Mouse (Mus musculus): ENCODE results near the gene Ambp. TPM values are rescaled to one million over a fixed set of nuclear protein-coding genes. Genes with fewer than 3 reads are reported as not detected.

Ambp gene
- not detected in 2 replicates for polyA plus RNA-seq (2011; ENCODE audit: insufficient read depth, insufficient read length, low read depth, missing spikeins)

DNA sequence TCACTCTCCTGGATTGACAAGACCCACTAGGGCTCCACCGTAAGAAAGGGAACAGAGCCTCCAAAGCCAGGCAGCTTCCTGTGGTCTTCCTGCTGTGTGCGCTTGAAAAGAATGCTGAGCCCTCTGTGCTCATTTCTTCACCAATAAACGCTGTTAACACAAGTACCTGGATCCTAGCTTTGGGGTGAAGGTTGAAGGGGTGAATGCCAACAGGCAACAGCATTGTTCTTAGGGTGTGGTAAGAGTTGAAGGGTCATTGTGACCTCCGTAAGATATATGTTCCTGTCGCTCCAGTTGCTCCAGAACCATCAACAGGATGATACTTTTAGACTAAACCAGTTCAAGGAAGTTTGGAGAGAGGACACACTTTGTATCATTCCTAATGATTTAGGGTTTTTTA lies at the start of gene Ambp:
Gene Ambp, minus strand, starts transcription at position 101 of the 400 bp plus-strand sequence.
- Histone ChIP-seq H3K27me3 (ENCODE audit: control insufficient read depth, insufficient read depth, low read length, poor library complexity, severe bottlenecking) (no peaks in the 10 kb centered on the region), H3K36me3 (ENCODE audit: control insufficient read depth, insufficient read depth, low read length, poor library complexity, severe bottlenecking) (no peaks in the 10 kb centered on the region), H3K27ac (ENCODE audit: insufficient read depth, low read length) (no peak within 1 kb of the TSS), H3K9ac (ENCODE audit: low read depth, poor library complexity, severe bottlenecking) (no peak within 1 kb of the TSS), H3K4me3 (ENCODE audit: low read depth, low read length) (no peak within 1 kb of the TSS), H3K9me3 (replicated peaks; ENCODE audit: control insufficient read depth, insufficient read depth, low read length, poor library complexity, severe bottlenecking) (no peaks in the 10 kb centered on the region), H3K4me1 (ENCODE audit: control insufficient read depth, insufficient read depth, low read length) (no peaks in the 10 kb centered on the region)
- TF ChIP-seq CTCF (IDR thresholded peaks at IDR 0.05; ENCODE audit: low read depth, low read length) (no peak), POLR2A (IDR thresholded peaks at IDR 0.05; ENCODE audit: insufficient read depth, low read length) (no peak), EP300 (IDR thresholded peaks at IDR 0.05; ENCODE audit: insufficient read depth, low read depth, low read length) (no peak)

DNA sequence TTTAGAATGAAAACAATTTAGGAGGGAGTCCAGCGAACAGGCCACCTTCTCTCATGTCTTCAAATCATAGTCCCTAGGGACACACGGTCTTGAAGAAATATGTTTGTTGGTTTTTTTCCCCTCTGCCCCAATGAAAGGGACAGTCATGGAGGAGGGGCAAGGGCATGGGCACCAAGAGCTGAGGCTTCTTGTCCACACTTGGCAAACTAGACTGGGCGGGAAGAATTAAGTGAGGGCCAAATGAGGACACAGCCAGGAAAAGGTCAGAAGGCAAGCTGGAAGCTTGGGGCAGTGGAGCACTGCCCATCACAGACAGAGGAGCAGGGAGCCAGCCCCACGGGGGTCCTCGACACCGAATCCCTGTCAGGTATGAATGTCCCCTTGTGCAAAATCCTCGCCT lies 49.3 kb upstream of the Ambp start:
- Histone ChIP-seq H3K4me1 (ENCODE audit: control insufficient read depth, insufficient read depth, low read length) (no peaks in the 10 kb centered on the region), H3K27me3 (ENCODE audit: control insufficient read depth, insufficient read depth, low read length, poor library complexity, severe bottlenecking) (no peaks in the 10 kb centered on the region), H3K9me3 (replicated peaks; ENCODE audit: control insufficient read depth, insufficient read depth, low read length, poor library complexity, severe bottlenecking) (no peaks in the 10 kb centered on the region), H3K27ac (ENCODE audit: insufficient read depth, low read length) (no peak overlapping the region), H3K9ac (ENCODE audit: low read depth, poor library complexity, severe bottlenecking) (no peak overlapping the region), H3K4me3 (ENCODE audit: low read depth, low read length) (no peak overlapping the region), H3K36me3 (ENCODE audit: control insufficient read depth, insufficient read depth, low read length, poor library complexity, severe bottlenecking) (no peaks in the 10 kb centered on the region)
- TF ChIP-seq CTCF (IDR thresholded peaks at IDR 0.05; ENCODE audit: low read depth, low read length) (no peak), POLR2A (IDR thresholded peaks at IDR 0.05; ENCODE audit: insufficient read depth, low read length) (no peak), EP300 (IDR thresholded peaks at IDR 0.05; ENCODE audit: insufficient read depth, low read depth, low read length) (no peak)

DNA sequence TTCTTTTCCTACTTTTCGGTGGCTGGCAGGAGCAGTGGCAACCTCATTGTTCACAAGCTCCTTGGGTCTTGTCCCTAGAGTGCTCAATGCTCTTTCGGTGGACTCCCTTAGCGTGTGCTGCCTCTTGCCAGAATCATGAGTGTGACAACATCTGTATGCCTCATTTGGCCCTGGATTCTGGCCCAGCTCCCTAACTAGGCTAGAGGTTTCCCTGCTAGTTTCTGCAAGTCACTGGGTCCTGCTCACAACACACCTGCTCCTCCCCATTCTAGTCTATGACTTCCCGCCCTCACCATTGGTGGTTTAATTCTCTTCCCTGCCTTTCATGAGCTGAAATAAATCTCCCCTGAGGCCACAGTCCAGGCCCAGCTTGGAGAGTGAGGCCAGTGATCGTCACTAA lies 44.8 kb upstream of the Ambp start:
- TF ChIP-seq CTCF (IDR thresholded peaks at IDR 0.05; ENCODE audit: low read depth, low read length) (no peak), EP300 (IDR thresholded peaks at IDR 0.05; ENCODE audit: insufficient read depth, low read depth, low read length) (no peak), POLR2A (IDR thresholded peaks at IDR 0.05; ENCODE audit: insufficient read depth, low read length) (no peak)

DNA sequence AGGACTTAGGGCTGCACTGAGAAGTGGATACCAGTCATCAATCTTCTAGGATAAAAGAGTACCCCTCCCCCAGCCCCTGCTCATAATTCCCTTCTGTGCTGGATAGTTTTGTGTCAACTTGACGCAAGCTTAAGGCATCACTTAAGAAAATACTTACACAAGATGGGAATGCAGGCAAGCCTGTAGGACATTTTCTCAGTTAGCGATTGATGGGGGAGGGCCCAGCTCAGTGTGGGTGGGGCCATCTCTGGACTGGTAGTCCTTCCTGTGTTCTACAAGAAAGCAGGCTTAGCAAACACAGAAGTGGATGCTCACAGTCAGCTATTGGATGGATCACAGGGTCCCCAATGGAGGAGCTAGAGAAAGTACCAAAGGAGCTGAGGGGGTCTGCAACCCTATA lies 39.8 kb upstream of the Ambp start:
- Histone ChIP-seq H3K4me1 (ENCODE audit: control insufficient read depth, insufficient read depth, low read length) (no peaks in the 10 kb centered on the region), H3K9me3 (replicated peaks; ENCODE audit: control insufficient read depth, insufficient read depth, low read length, poor library complexity, severe bottlenecking) (no peaks in the 10 kb centered on the region), H3K27me3 (ENCODE audit: control insufficient read depth, insufficient read depth, low read length, poor library complexity, severe bottlenecking) (no peaks in the 10 kb centered on the region), H3K36me3 (ENCODE audit: control insufficient read depth, insufficient read depth, low read length, poor library complexity, severe bottlenecking) (no peaks in the 10 kb centered on the region), H3K4me3 (ENCODE audit: low read depth, low read length) (no peak overlapping the region), H3K27ac (ENCODE audit: insufficient read depth, low read length) (no peak overlapping the region), H3K9ac (ENCODE audit: low read depth, poor library complexity, severe bottlenecking) (no peak overlapping the region)
- TF ChIP-seq EP300 (IDR thresholded peaks at IDR 0.05; ENCODE audit: insufficient read depth, low read depth, low read length), result no peak
- TF ChIP-seq POLR2A (IDR thresholded peaks at IDR 0.05; ENCODE audit: insufficient read depth, low read length), result no peak
- no peak for TF ChIP-seq CTCF (IDR thresholded peaks at IDR 0.05; ENCODE audit: low read depth, low read length)

More for the DNA sequence above, 44.8 kb upstream of the Ambp start:
- Histone ChIP-seq H3K27ac (ENCODE audit: insufficient read depth, low read length) (no peak overlapping the region), H3K4me3 (ENCODE audit: low read depth, low read length) (no peak overlapping the region), H3K27me3 (ENCODE audit: control insufficient read depth, insufficient read depth, low read length, poor library complexity, severe bottlenecking) (no peaks in the 10 kb centered on the region), H3K36me3 (ENCODE audit: control insufficient read depth, insufficient read depth, low read length, poor library complexity, severe bottlenecking) (no peaks in the 10 kb centered on the region), H3K9me3 (replicated peaks; ENCODE audit: control insufficient read depth, insufficient read depth, low read length, poor library complexity, severe bottlenecking) (no peaks in the 10 kb centered on the region), H3K4me1 (ENCODE audit: control insufficient read depth, insufficient read depth, low read length) (no peaks in the 10 kb centered on the region), H3K9ac (ENCODE audit: low read depth, poor library complexity, severe bottlenecking) (no peak overlapping the region)

DNA sequence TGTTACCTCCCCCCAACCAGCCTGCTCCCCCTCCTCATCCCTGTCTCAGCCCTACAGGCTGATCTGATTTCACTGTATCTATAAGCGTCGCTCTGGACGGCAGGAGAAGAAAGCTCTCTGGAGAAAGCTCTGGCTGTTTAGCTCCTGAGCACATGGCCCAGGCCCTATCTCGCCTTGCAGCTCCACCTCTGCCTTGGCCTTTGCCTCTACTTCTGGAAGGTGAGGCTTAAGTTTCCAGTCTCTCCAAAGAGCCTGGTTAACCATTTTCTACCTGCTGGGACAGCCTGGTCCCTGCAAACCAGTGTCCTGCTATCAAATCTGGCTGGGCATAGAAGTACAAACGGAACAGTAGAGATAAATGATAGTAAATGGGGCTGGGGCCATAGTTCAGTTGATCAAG lies 37.0 kb upstream of the Ambp start:
- H3K36me3 ChIP-seq (ENCODE audit: control insufficient read depth, insufficient read depth, low read length, poor library complexity, severe bottlenecking), result no peaks in the 10 kb centered on the region
- no peak overlapping the region for H3K4me3 ChIP-seq (ENCODE audit: low read depth, low read length)
- H3K9me3 ChIP-seq (replicated peaks; ENCODE audit: control insufficient read depth, insufficient read depth, low read length, poor library complexity, severe bottlenecking), result no peaks in the 10 kb centered on the region
- no peaks in the 10 kb centered on the region for H3K27me3 ChIP-seq (ENCODE audit: control insufficient read depth, insufficient read depth, low read length, poor library complexity, severe bottlenecking)
- H3K9ac ChIP-seq (ENCODE audit: low read depth, poor library complexity, severe bottlenecking), result no peak overlapping the region
- no peak overlapping the region for H3K27ac ChIP-seq (ENCODE audit: insufficient read depth, low read length)
- H3K4me1 ChIP-seq (ENCODE audit: control insufficient read depth, insufficient read depth, low read length), result no peaks in the 10 kb centered on the region
- TF ChIP-seq EP300 (IDR thresholded peaks at IDR 0.05; ENCODE audit: insufficient read depth, low read depth, low read length), result no peak
- no peak for TF ChIP-seq POLR2A (IDR thresholded peaks at IDR 0.05; ENCODE audit: insufficient read depth, low read length)
- TF ChIP-seq CTCF (IDR thresholded peaks at IDR 0.05; ENCODE audit: low read depth, low read length), result no peak

DNA sequence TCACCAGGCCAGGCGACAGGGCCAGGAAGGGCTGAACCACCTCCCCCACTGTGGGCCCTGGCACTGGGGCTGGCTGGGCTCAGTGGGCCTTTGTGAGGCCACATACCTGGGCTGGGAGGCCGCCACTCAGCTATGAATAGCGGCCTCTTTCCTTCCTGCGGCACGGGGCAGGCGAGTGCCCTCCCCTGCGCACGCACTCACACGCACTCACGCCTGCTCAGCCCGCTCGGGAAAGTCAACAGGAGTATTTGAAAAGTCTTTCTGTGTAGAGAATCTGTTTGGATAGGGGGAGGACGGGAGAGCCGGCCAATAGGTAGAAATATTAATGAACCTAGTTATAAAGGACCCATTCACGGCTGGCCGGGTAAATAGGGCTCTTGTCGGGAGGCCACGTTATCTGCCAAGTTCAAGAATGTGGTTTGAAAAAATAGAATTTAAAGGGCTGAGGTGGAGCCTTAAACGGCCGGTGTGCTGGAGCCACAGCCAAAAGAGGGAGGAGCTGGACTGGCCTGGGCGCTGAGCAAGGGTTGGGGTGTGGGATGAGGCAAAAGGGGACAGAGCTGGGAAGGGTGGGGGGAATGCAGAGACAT lies 31.8 kb upstream of the Ambp start:
- H3K27ac ChIP-seq (ENCODE audit: insufficient read depth, low read length), result no peak overlapping the region
- no peak overlapping the region for H3K4me3 ChIP-seq (ENCODE audit: low read depth, low read length)
- no peak overlapping the region for H3K9ac ChIP-seq (ENCODE audit: low read depth, poor library complexity, severe bottlenecking)
- H3K27me3 ChIP-seq (ENCODE audit: control insufficient read depth, insufficient read depth, low read length, poor library complexity, severe bottlenecking), result no peaks in the 10 kb centered on the region
- no peaks in the 10 kb centered on the region for H3K4me1 ChIP-seq (ENCODE audit: control insufficient read depth, insufficient read depth, low read length)
- H3K36me3 ChIP-seq (ENCODE audit: control insufficient read depth, insufficient read depth, low read length, poor library complexity, severe bottlenecking), result no peaks in the 10 kb centered on the region
- no peaks in the 10 kb centered on the region for H3K9me3 ChIP-seq (replicated peaks; ENCODE audit: control insufficient read depth, insufficient read depth, low read length, poor library complexity, severe bottlenecking)
- TF ChIP-seq POLR2A (IDR thresholded peaks at IDR 0.05; ENCODE audit: insufficient read depth, low read length) (no peak), EP300 (IDR thresholded peaks at IDR 0.05; ENCODE audit: insufficient read depth, low read depth, low read length) (no peak), CTCF (IDR thresholded peaks at IDR 0.05; ENCODE audit: low read depth, low read length) (no peak)
